Mouse (Mus musculus) embryo, embryonic 10 days (tissue): ENCODE results near the gene Fto.

Experiments
- DNase-seq: peaks from one replicate; pipeline ENCODE4 v3.0.0-alpha.2; 2015; ENCODE audit warnings: low spot score

Gene Fto

DNA sequence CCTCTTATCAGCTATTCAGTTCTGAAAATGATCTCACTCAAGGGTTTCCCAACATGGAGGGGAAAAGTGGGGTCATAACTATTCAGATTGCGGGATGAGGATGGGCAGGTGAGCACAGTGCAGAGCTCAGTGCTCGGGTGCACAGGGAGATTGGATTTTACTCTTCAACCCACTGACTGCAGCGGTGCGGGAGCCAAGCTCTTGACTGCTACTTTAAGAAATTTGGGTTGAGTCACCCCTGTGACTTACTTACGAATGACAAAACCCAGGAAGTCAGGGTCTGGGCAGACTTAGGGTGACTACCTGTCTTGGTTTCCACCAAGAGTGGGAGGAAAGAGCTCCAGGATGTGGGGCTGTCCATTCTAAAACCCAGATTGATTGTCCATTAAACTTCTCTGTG, 142.3 kb downstream of the Fto start:
- DNase-seq, result no peak

DNA sequence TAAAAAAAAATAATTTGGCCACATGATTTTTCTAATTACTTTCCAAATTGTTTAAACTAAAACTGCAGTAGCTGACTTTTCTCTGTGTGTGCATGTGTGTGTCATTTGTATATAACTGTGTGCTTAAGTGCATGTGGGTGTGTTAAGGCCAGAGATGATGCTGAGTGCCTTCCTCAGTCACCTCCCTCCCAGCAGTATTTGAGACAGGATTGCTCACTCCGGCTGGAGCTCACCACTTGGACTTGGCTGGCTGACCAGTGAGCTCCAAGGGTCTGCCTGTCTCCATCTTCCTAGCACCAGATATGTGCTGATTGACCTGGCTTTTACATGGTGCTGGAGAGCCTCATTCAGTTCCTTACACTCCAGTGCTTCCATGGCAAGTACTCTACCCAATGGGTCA, 144.7 kb downstream of the Fto start:
- DNase-seq, result no peak

DNA sequence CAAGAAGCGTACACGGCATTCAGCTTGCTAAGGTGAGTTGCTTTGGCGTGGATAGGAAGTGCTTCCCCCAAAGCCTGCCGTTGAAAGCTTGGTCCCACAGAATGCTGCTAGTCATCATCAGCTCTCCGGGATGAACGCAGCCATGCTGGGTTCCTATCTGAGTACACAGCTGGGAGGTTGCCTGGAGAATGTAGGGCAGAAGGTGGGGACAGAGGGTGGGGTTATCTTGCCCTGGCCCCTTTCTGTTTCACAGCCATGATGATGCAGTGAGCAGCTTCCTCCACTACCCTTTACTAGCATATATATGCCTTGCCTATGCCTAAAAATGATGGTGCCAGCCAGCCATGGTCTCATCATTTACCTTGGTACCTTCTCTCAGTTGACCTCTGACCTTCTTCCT, 147.6 kb downstream of the Fto start:
- DNase-seq, result no peak

DNA sequence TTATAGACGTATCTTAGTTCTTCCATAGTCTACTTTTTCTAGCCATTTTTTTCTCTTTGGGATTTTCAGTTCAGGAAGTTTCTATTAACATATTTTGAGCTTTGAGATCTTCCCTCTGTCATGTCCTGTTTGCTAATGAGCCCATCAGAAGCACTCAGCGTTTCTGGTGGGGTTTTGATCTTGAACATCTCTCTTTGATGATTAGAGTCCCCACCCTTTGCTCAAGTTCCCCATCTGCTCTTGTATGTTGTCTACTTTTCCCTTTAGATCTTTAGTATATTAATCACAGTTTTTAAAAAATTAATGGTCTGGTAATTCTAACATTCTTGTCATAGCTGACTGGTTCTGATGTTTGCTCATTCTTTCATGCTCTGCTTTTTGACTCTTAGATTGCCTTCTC, 150.4 kb downstream of the Fto start:
- DNase-seq, result no peak

DNA sequence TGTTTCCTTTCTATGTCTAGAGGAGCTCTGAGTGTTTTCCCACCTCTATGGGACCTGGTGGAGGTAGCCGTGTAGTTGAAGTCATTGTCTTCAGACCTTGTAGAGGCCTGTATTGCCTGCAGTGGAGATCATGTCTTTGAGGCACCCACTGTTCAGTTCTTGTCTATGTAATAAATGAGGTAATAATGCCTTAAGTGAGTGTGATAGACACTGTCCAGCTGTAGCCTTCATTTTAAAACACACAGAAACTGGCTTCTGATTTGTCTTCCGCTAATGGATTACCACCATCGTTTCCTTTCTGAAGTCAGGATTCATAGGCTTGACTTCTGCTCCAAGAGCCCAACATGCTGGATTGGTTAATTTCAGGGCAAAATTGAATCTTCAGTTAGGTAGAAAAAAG, 154.1 kb downstream of the Fto start:
- no peak for DNase-seq

DNA sequence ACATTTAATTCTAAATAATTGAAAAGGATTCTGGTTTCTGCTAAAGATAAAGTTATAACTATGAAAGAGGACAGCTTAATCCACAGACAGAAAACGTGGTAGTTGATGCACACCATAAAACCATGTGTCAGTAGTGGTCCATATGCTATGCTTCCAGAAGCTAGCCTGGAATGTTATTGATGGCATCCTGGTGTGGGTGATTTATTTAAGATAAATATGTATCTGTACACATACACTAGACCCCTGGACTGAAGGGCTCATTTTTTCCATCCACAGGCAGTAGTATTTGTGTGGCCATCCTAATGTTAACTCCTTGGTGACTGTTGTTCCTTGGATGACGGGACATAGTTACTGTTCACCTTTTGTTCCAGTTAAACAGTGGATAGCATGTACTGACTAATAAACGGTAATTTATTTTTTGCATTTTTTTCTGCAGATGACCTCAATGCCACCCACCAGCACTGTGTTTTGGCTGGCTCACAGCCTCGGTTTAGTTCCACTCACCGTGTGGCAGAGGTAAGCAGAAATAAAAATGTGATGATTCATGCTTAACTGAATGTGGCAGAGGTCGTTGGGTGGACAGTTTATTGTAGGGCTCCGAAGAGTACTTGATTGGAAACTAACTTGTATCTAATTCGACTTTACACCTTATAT, 154.7 kb downstream of the Fto start:
- no peak for DNase-seq

DNA sequence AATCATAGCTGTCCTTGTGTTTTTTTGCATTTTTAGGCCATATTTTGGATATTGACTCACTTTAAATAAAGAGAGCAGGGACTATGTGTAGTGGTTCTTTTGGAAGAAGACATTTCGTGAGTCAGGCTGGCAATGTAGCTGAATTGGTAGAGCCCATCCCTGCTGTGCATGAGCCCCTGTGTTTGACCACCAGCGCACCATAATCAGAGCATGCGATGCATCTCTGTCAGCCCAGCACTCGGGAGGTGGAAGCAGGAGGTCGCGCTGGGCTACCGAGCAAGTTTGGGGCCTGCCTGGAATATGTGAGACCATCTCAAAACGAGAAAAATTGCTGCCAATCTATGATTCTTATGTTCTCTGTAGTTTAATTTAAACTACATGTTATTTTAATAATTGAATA, 156.1 kb downstream of the Fto start:
- DNase-seq, result no peak

DNA sequence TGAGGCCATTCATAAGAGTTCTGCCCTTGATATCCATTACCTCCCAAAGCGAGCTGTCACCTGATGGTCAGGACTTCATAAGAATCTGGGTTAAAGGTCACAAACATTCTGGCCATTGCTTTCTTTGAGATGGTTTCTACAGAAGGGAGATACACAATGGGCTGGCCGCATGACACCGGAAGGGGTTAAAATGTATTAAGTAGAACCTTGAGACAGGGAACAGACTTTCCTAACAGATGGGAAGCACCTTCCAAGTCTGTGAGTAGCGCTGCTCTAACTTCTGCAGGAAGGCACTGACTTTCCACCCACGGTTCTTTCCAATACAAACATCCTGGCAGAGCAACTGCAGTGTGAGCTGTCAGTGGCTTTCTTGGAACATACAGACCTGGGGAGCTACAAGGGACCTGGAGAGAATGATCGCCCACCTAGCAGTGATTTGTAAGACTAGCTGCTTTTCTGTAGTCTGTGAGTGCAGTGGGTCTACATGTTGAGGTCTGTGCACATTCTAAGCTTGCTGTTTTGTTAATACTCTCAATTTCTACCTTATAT, 161.5 kb downstream of the Fto start:
- DNase-seq, result no peak

DNA sequence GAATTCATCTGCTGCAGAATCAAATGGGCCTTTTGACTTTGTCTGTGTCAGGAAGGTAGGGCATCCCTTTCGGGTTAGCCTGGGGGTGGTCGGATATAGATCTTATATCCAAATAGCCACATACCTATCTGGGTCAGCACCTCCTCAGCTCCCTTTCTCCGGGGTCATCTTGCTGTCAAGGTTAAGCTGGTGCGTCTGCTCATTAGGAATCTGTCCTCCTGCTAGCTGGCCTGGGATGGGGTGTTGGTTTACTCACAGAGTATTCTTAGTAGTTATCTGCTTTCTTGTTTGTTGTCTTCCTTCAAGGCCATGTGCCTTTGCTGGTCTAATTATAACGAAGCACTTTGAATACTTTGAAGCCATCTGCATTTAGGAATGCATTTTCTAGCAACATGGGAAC, 163.7 kb downstream of the Fto start:
- no peak for DNase-seq

DNA sequence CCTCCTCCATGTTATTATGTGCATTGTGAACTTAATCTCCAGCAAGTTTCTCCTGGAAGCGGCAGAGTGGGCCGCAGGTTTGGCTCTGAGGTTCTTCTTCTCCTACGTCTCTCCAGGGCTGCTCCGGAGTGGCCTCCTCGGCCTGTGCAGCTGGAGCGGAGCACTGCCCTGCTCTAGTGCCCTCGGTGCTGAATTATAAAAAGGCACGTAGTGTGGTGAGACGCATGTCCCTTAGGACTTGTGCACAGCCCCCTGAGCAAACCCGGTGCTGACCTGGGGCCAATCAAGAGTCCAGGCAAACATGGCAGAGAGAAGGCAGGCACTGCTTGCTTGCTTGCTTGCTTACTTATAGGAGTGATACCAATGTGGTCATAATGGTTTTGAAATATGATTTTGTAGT, 164.1 kb downstream of the Fto start:
- DNase-seq, result no peak

DNA sequence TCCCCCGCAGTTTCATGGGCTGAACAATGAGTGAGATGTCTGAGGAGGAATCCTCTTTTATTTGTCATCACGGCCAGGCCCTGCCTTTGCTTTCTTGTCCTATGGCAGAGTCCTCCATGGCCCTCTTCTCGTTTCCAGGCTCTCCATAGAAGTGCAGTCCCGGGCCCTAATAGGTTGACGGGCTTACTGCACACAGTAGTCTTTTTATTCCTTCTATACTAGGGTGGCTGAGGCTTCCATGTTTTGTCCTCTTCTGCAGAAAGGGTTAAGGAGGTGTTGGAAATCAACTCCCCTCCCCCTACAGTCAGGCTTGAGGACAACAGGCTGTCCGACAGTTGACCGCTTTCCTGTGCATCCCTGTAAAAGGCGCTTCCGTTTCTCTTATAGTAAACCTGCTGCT, 169.2 kb downstream of the Fto start:
- DNase-seq, result peak; percentile 37

DNA sequence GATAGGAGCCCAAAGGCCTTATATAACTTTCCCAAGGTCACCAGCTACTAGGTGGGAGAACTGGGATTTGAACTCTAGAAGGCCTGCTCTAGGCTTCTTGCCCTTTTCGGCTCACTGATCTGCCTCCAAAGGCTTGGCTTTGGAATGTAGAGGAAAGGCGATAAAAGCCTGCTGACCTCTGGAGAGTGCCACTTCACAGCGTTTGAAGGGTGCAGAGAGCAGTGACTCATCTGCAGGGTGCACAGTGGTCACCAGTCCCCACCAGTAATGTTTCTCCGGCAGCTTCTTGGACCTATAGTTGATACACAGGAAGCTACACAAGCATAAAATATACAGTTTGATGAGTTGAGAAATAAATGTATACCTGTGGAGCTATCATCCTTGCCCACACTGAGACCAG, 173.1 kb downstream of the Fto start:
- DNase-seq, result no peak

DNA sequence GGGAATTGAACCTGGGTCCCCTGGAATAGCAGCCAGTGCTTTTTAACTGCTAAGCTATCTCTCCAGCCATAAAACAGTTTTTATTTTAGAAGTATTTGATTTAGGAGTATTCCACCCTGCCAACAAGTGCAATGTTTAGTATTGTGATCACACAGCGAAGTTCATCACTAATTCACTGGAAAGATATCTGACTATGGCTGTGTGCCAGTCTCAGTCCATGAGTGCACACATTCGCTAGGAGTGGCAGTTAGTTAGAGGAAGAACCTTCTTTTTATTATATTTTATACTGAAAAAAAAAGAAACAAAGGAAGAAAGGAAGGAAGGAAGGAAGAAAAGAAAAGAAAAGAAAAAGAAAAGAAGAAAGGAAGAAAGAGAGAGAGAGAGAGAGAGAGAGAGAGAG, 174.1 kb downstream of the Fto start:
- no peak for DNase-seq

DNA sequence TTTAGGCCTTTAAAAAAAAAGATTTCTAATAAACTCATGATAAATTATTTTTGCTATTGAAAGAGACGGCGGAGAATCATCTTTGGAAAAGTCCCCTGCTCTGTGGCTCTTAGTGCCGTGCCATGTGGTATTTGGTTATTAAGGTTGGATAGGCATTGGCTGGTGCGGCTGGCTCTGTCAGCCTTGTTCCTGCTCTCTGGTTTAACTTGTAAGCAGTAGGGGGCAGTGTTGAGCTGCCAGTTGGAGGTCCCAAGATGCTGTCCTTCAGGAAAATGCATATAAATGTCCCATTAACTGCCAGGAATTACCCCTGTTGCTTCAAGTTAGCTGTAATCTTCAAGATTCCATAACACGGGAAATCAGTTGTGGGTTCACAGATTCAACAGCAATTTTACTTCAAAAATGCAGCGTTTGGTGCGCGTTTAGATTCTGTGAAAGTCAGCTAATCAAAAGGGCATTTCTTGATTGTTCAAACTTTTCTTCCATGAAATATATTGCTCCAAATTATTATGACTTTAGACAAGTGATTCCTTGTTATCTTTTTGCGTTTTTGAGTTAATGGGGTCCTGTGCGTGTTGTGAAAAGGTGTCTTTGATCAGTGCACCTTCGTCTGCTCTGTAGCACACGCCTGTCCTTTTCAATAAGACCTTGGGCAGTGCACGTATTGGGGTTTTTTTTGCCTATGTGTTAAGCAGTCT, 174.9 kb downstream of the Fto start:
- peak; percentile 93 for DNase-seq

DNA sequence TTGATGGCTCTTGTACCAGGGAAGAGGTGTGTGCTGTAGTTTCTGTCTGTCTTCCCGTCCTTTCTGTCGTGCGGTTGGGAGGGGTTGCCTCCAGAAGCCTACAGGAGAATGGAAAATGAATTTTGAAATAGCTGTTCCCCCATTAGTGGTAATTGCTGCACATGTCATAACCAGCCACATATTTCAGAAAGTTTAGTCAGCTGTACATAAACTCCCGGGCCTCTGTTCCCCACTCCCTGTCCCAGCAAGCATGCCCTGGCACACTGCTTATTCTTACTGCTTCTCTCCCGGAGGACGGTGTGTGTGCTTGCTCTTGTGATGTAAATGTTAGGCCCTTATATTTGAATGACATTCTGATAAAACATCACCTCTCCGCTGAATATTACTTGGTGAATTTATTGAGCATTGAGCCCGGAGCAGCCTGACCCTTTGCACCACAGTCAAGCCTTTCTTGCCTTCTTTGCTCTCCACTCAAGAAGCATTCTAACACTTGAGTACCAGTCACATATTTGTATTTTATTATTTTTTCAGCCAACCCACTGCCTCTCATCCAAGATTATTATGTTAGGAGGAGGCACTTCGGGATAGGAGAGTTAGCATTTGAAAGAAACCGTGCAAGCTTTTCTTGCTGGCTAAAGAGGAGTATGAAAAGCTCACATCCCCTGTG, 175.6 kb downstream of the Fto start:
- no peak for DNase-seq

DNA sequence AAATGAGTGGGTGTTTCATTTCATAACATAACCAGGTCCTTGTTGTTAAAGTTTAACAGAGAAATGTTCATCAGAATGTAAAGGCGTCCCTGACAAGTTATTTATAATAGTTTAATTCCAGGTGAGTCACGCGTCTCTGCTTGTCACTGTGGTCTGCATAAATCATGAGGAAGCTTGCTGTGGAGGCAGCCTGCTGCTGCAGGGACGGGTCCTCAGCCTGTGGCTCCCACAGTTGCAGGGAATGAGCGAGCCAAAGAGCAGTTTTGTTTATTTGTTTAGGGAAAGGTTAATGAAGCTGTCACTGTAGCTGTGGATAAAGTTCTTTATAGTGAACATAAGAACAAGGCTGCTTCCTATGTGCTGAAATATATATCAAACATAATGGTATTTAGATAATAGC, 176.7 kb downstream of the Fto start:
- no peak for DNase-seq

DNA sequence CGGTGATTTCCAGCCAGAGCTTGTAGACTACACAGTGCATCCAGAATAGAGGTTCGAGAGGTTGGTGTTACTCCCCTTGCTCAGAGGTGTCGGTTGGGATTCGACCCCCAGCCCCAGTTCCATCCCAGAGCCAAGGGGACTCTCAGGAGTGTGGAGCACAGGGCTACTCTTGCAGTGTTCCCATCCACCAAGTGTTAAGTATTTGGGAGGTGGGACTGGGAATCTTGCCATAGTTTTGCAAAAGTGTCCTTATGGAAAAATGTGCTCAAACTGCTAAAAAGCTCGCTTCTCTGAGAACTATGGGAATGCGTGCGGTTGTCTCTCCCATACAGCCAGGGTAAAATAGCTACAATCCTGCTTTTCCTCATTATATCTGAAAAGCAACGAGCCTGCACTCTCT, 180.0 kb downstream of the Fto start:
- DNase-seq, result no peak

DNA sequence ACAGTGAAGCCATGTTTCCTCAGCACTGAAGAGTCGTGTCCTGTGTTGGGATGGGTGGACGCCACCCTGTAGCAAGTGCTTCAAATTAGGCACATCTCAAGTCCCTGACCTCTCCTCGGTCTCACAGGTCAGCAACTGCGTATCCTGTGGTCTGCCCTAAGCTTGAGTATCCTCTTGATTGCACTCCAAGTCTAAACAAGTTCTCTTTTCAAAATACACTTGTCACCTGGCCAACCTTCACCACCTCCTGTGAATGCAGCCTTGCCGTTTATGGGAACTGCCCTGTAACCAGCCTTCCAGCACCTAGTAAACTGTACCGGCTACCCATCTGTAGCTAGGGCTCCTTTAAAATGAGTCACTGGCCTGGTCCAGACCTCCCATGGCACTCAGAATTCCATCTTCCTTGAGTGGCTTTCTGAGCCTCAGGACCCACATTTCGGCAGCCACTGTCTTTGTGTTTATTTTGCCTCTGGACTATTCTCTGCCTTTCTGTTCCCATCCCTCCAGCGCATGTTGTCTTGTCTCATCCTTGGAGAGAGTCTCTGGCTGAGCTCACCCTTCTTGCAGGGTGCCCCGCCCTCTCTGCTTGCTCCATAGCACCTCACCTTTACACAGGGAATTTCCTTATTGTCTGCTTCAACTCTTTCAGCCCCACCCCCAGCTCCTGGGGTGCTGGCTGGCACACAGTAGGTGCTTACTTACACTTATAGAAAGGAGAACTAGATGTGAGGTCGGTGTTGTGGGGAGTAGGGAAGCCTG, 181.4 kb downstream of the Fto start:
- DNase-seq, result no peak

DNA sequence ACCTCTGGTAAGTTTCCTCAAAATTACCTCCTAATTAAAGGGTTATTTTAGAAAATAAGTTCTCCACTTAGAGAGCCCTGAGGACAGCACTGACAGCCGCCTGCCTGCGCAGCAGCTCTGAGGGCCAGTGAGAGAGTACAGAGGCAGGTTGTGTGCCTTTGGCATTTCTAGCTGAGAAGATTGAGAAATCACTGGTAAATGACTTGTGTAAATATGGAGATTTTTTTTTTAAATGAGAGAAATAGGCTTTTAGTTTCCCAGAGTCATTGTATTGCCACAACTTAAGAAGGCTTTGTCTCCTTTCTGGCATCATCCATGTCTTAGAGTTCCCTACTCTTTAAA, 181.9 kb downstream of the Fto start:
- DNase-seq, result no peak

DNA sequence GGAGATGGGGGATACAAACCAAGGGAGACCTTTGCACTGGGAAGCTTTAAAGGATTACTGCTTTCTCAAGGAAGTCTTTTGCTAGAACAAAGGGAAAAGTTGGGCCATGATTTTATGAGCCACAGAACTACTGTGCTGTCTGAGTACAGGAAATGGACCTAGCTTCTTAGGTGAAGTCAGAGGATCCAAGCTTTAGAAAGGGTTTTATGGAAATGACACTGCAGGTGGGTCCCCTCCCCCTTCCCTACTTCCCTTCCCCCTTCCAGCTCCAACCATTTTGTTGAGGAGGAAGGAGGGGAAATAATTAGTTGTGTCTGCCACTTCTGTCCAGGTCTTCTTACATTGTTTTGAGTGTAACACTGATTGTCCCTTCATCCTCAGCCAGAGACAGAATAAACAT, 182.7 kb downstream of the Fto start:
- no peak for DNase-seq

DNA sequence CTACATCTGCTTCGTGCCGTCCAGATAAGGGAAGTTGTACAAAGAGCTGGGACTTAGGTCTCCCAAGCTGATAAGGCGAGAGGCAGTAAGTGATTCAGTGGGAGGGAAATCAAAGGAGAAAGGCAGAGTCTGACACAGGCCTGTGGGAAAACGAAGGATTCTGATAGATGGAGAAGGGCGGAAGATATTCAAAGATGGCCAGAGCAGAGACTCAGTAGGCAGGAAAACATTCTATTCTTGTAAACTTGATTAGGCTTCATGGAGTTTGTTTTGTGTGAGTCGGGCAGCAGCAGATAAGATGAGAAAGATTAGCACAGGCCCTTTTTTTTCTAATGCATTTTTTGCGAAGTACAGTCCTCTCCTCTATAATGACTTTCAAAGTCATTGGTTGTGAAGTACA, 183.6 kb downstream of the Fto start:
- no peak for DNase-seq

DNA sequence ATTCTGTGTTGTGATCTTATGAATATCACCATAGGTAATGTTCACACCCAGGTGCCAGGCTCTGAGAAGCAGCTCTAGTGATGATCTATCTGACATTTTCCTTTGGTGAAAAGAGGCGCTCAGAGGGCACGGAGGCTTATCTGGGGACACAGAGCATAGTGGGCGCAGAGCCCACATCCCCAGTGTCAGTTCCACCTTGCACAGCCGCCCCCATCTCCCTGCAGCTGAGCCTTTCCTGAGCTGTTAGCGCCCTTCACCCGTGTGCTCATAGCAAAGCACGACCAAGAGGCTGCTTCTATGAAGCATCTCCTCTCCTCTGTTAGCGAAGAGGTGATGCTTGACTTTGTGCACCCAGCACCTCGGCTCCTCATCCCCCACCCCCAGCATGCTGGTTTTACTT, 185.3 kb downstream of the Fto start:
- DNase-seq, result no peak

DNA sequence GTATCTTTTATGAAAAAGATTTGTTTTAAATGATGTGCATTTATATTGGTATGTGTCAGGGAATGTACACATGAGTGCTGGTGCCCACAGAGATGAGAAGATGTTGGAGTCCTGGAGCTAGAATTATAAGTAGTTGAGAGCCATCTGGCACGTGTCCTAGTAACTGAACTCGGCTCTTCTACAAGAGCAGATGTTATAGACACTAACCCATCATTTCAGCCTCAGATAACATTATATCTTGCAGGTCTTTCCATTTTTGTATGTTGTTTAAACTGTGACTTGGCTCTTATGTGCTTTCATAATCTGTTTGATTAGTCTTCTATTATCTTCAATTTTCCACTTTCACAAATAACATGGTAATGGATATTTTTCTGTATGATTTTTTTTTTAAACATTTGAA, 186.0 kb downstream of the Fto start:
- no peak for DNase-seq
